Mouse (Mus musculus) kidney, postnatal 0 days (tissue): ENCODE results near the gene Fndc9. TPM values are rescaled to one million over a fixed set of nuclear protein-coding genes. Genes with fewer than 3 reads are reported as not detected.

ENCODE experiments used
- ATAC-seq: fragments of 200-750 bp; cut with Nextera tagmentation; replicated peaks from 2 replicates; pipeline ENCODE4 v1.8.0; 2017; ENCODE audit warnings: low read depth, moderate number of reproducible peaks, moderate TSS enrichment, moderate library complexity; ENCODE audit not compliant: low FRiP score
- DNase-seq: peaks from one replicate; pipeline ENCODE4 v3.0.0-alpha.2; 2016; ENCODE audit warnings: low spot score
- H3K27ac ChIP-seq: fragments of 300-500 bp; sonication (generic); 2 replicates; pipeline ENCODE4 v1.5.1; 2014; ENCODE audit warnings: mild to moderate bottlenecking
- H3K27me3 ChIP-seq: fragments of 300-500 bp; sonication (generic); 2 replicates; pipeline ENCODE4 v1.6.1; 2014; ENCODE audit warnings: low read length, mixed read lengths; ENCODE audit not compliant: insufficient read depth
- H3K36me3 ChIP-seq: fragments of 300-500 bp; sonication (generic); 2 replicates; pipeline ENCODE4 v1.6.1; 2014; ENCODE audit warnings: low read length, mixed read lengths; ENCODE audit not compliant: insufficient read depth
- H3K4me1 ChIP-seq: fragments of 300-500 bp; sonication (generic); replicated peaks from 2 replicates; pipeline ENCODE4 v1.6.1; 2014; ENCODE audit warnings: antibody characterized with exemption, low read length, mixed read lengths; ENCODE audit not compliant: insufficient read depth
- H3K4me2 ChIP-seq: fragments of 300-500 bp; sonication (generic); 2 replicates; pipeline ENCODE4 v1.6.1; 2014; ENCODE audit warnings: mild to moderate bottlenecking, low read length, moderate library complexity, mixed read lengths
- H3K4me3 ChIP-seq: fragments of 300-500 bp; sonication (generic); replicated peaks from 2 replicates; pipeline ENCODE4 v1.5.1; 2014; ENCODE audit warnings: low read depth, low read length
- H3K9ac ChIP-seq: fragments of 300-500 bp; sonication (generic); 2 replicates; pipeline ENCODE4 v1.6.1; 2014; ENCODE audit warnings: low read depth, low read length
- H3K9me3 ChIP-seq: fragments of 300-500 bp; sonication (generic); replicated peaks from 2 replicates; pipeline ENCODE4 v1.6.1; 2016; ENCODE audit warnings: low read length, inconsistent platforms, mixed read lengths
- CTCF ChIP-seq: IDR thresholded peaks from 2 replicates; pipeline ENCODE4 v1.5.1; 2016; ENCODE audit warnings: antibody characterized with exemption, low read depth, mild to moderate bottlenecking, moderate library complexity
- WGBS: fragments of 180-500 bp; shearing (Covaris S2); extraction: QIAGEN DNeasy Blood & Tissue Kit; methylation state at CpG from one replicate; pipeline ENCODE4 v1.1.7; 2014; 5-methylcytosine and 5-hydroxymethylcytosine counted together
- polyA plus RNA-seq: library from polyadenylated mRNA; unstranded; fragments of >200 nt; fragmentation: Nextera tagmentation; extraction: Ambion mirVana; gene quantifications from 2 replicates; pipeline ENCODE4 v1.2.1, GENCODE M21; 2015

Gene Fndc9
- polyA plus RNA-seq, 1 experiment from 2014 or later = 0.11 TPM

- Histone ChIP-seq H3K27ac (no peak overlapping the region), H3K27me3 (no peaks in the 10 kb centered on the region), H3K4me3 (no peak overlapping the region), H3K9me3 (no peaks in the 10 kb centered on the region), H3K4me1 (no peaks in the 10 kb centered on the region), H3K4me2 (no peak overlapping the region), H3K9ac (no peak overlapping the region), H3K36me3 (no peaks in the 10 kb centered on the region)
- peak; percentile 60 for TF ChIP-seq CTCF
- 49% methylated on average over 5 of the region's 5 CpGs for WGBS
- DNase-seq (peak; percentile 31), ATAC-seq (peak; percentile 59; the same call in 1 of the 2 replicates)
Measured at GRCm38 (mm10) chr11:46276778-46277177, 41.4 kb downstream of the Fndc9 start.

- Histone ChIP-seq H3K4me1 (no peaks in the 10 kb centered on the region), H3K36me3 (no peaks in the 10 kb centered on the region), H3K9me3 (no peaks in the 10 kb centered on the region), H3K4me3 (no peak overlapping the region), H3K27ac (no peak overlapping the region), H3K27me3 (no peaks in the 10 kb centered on the region), H3K4me2 (no peak overlapping the region), H3K9ac (no peak overlapping the region)
- no peak for ATAC-seq
- no peak for TF ChIP-seq CTCF
- DNase-seq = no peak
- WGBS = 82% methylated on average over 5 of the region's 5 CpGs
Measured at GRCm38 (mm10) chr11:46278140-46278539, 42.8 kb downstream of the Fndc9 start.

- Histone ChIP-seq H3K9ac (no peak overlapping the region), H3K4me3 (no peak overlapping the region), H3K4me1 (no peaks in the 10 kb centered on the region), H3K36me3 (no peaks in the 10 kb centered on the region), H3K27me3 (no peaks in the 10 kb centered on the region), H3K9me3 (no peaks in the 10 kb centered on the region), H3K4me2 (no peak overlapping the region), H3K27ac (no peak overlapping the region)
- no peak for ATAC-seq
- DNase-seq = no peak
- WGBS = 92% methylated on average over 12 of the region's 12 CpGs
- no peak for TF ChIP-seq CTCF
Measured at GRCm38 (mm10) chr11:46278709-46279108, 43.4 kb downstream of the Fndc9 start.

GRCm38 (mm10) chr11:46282612-46283011 lies 47.3 kb downstream of the Fndc9 start:
- H3K27me3 ChIP-seq = no peaks in the 10 kb centered on the region
- H3K4me1 ChIP-seq = no peaks in the 10 kb centered on the region
- ATAC-seq (no peak), DNase-seq (no peak)
- no peak overlapping the region for H3K9ac ChIP-seq
- no peaks in the 10 kb centered on the region for H3K36me3 ChIP-seq
- no peak overlapping the region for H3K4me2 ChIP-seq
- no peak for TF ChIP-seq CTCF
- H3K27ac ChIP-seq = no peak overlapping the region
- no peaks in the 10 kb centered on the region for H3K9me3 ChIP-seq
- H3K4me3 ChIP-seq = no peak overlapping the region
- 88% methylated on average over 5 of the region's 5 CpGs for WGBS

- TF ChIP-seq CTCF = no peak
- 87% methylated on average over 6 of the region's 6 CpGs for WGBS
- Histone ChIP-seq H3K4me1 (no peaks in the 10 kb centered on the region), H3K27ac (no peak overlapping the region), H3K9me3 (no peaks in the 10 kb centered on the region), H3K27me3 (no peaks in the 10 kb centered on the region), H3K36me3 (no peaks in the 10 kb centered on the region), H3K4me3 (no peak overlapping the region), H3K4me2 (no peak overlapping the region), H3K9ac (no peak overlapping the region)
- DNase-seq (no peak), ATAC-seq (no peak)
Measured at GRCm38 (mm10) chr11:46283800-46284199, 48.5 kb downstream of the Fndc9 start.

GRCm38 (mm10) chr11:46286803-46287202 lies 51.5 kb downstream of the Fndc9 start:
- Histone ChIP-seq H3K4me3 (no peak overlapping the region), H3K9ac (no peak overlapping the region), H3K27ac (no peak overlapping the region), H3K4me2 (no peak overlapping the region), H3K9me3 (no peaks in the 10 kb centered on the region), H3K4me1 (peaks cover 9% of the 10 kb centered on the region), H3K27me3 (no peaks in the 10 kb centered on the region), H3K36me3 (no peaks in the 10 kb centered on the region)
- ATAC-seq = no peak
- peak; percentile 15 for DNase-seq
- WGBS = 42% methylated on average over 6 of the region's 6 CpGs
- no peak for TF ChIP-seq CTCF

GRCm38 (mm10) chr11:46288091-46288490 lies 52.8 kb downstream of the Fndc9 start:
- no peak for TF ChIP-seq CTCF
- no peaks in the 10 kb centered on the region for H3K9me3 ChIP-seq
- 43% methylated on average over 5 of the region's 5 CpGs for WGBS
- no peaks in the 10 kb centered on the region for H3K36me3 ChIP-seq
- H3K9ac ChIP-seq = no peak overlapping the region
- ATAC-seq (no peak), DNase-seq (no peak)
- H3K27ac ChIP-seq = no peak overlapping the region
- peaks cover 9% of the 10 kb centered on the region for H3K4me1 ChIP-seq
- H3K4me3 ChIP-seq = no peak overlapping the region
- no peaks in the 10 kb centered on the region for H3K27me3 ChIP-seq
- no peak overlapping the region for H3K4me2 ChIP-seq
